Mouse (Mus musculus) olfactory bulb, adult 2 months (tissue): ENCODE data around the gene Ppp6r1.

Experiments
- CTCF ChIP-seq: fragments of 200-500 bp; IDR thresholded peaks from 2 replicates; pipeline ENCODE4 v1.5.1; 2012; ENCODE audit warnings: low read depth, mild to moderate bottlenecking, low read length, moderate library complexity; ENCODE audit not compliant: insufficient read depth
- POLR2A ChIP-seq: fragments of 200-500 bp; IDR thresholded peaks from 2 replicates; pipeline ENCODE4 v1.6.1; 2012; ENCODE audit warnings: mild to moderate bottlenecking, low read depth, low read length, moderate library complexity; ENCODE audit not compliant: insufficient read depth

GRCm38 (mm10) chr7:4669156-4669555 is 10.3 kb upstream of the Ppp6r1 start:
- TF ChIP-seq CTCF: no peak
- no peak for TF ChIP-seq POLR2A
